Mouse (Mus musculus): ENCODE results near the gene Hspb6. TPM values are rescaled to one million over a fixed set of nuclear protein-coding genes. Genes with fewer than 3 reads are reported as not detected.

Hspb6 gene
- total RNA-seq (2021), result 10 to 100 TPM; 25.5 to 68.9 TPM
- long read RNA-seq, experiment 1, transcript Hspb6-201 (3 exons, 1,363 nt), result major isoform, 18 of 21 reads
- long read RNA-seq, experiment 1, partial matches to known transcripts, result 0 of 21 reads
- long read RNA-seq, experiment 1, other reads (novel, unspliced or antisense), result 2 of 21 reads
- long read RNA-seq, experiment 2, transcript Hspb6-201 (3 exons, 1,363 nt), result major isoform, 13 of 15 reads
- long read RNA-seq, experiment 2, partial matches to known transcripts, result 0 of 15 reads
- long read RNA-seq, experiment 2, other reads (novel, unspliced or antisense), result 1 of 15 reads

DNA sequence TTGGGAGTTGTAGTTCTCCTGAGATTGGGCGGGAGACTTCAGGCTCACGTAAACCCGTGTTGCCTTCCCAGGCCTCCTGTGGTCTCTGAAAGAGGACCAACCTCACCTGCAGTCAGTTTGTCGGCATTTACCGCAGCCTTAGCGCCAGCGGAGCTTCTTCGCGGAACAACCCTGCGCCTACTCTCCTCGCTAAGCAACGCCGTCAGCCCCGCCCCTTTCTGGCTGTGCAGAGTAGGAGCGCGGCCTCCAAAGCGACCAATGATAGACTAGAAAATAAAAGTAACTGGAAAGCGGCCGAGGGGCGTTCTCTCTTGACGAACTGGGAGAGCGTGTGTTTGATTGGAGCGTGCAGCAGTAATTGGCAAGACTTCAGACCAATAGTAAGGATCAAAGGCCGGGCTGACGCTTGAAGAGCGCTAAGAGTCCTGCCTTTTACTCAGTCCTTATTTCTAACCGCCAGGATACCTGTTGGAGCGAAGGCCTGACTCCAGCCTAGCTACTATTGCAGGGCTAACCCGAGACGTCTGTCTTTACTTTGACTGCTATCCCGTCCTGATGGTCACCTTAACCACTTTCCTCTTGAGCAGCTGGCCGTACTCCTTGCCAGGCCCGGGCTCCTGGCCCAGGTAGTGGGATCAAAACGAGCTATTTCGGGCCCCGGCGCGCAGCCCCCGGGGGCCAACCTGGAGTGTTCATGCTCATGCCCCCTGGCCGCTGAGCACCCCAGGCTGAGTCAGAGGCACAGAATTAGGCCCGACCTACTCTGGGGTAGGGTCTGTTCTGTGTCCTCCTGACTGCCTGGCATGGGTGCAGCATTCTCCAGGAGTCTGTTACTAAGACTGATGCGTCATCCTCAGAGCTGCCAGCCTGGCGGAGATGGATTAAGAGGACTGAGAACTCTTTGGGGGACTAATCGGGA, at the start of gene Hspb6, which contains the start of gene Proser3:
Hspb6 (plus strand) TSS at position 77 of the 919 bp plus-strand sequence.
Proser3 (minus strand) TSS at position 198 of the 919 bp plus-strand sequence.
- DNase-seq, result peak; percentile 97

- no peak for DNase-seq
These were observed 43.9 kb upstream of the Hspb6 start for GRCm38 (mm10) chr7:30508061-30508460.

DNA sequence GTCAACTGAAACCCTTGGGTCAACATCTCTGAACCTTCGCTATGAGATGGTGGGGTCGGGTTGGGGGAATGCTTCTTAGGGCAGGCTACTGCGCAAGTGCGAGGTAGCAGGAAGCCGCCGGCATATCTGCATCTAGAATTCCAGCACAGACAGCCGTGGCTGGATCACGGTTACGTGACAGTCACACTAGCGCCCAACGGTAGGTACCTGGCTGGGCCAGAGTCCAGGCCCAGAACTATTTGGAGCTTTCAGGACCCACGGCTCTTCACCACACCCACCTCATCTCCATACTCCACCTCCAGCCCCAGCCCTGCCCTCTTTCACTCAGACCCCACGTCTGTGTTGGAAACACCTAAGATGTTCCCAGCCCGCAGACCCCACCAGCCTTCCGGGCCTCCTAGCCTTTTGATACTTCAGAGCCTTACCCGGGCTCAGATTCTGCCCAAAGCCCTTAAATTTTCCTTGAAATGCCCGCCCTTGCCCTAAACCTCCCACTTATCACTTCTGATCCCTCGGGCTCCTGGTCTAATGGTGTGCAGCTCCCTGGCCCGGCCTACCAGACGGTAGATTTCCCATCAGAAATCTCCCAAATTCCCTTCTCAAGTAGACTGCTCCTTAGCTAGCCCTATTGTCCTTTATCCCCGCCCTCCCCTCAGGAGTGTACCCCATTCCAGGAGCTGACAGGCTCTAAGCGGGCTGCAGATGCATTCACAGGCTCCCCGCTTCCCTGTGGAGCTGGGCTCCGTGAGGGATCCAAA, 36.8 kb upstream of the Hspb6 start:
- no peak for DNase-seq

- DNase-seq, result no peak
These were observed 33.7 kb upstream of the Hspb6 start for GRCm38 (mm10) chr7:30518325-30518724.

DNA sequence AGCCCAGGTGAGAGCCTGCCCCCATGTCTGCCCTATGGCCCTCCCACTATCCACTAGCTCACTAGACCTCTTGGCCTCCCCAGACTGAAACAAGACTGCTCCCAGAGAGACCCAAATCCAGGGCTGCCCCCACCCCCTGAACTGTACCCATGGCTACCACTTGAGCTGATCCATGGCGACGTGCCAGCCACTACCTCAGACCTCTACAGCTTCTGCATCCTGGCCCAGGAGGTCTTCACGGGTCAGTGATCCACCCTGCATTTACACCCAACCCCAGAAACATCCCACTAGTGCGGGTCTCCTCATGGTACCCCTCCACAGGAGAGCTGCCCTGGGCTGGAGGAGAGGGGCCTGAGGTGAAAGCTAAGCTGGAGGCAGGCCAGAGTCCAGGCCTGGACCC, 31.6 kb upstream of the Hspb6 start:
- no peak for DNase-seq

DNA sequence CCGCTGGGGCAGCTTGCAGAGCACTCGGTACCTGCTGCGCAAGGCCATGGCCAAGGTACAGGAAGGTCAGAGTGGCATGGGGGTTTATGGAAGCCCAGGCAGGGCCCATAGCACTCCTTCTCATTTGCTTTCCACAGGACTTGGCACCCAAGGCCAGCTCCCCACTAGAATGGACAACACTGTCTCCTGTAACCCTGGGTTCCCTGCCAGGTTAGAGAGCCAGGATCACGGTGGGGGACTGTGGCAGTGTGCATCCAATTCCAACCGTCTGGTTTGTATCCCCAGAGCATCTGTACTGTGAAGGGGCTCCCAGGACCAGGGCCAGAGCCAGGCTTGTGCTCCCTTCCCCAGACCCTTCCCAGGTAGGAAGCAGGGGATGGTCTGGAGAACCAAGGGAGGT, 31.1 kb upstream of the Hspb6 start:
- no peak for DNase-seq

DNA sequence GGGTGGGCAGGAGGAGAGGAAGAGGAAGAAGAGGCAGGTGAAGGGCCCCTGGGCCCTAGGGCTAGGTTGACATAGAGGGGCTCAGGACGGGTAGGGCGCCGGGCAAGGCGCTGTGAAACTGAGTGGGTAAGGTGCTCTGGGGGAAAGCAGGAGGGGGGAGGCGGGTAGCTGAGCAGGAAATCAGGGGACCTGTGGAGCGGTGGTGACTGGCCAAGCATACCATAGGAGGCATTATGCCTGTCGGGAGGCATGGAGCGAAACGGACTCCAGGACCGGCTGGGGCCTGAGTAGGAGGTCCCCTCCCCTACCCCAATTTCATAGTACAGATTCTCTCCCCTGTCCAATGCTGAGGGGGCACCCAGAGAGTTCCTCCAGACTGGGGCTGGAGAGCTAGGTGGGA, 29.1 kb upstream of the Hspb6 start:
- no peak for DNase-seq

DNA sequence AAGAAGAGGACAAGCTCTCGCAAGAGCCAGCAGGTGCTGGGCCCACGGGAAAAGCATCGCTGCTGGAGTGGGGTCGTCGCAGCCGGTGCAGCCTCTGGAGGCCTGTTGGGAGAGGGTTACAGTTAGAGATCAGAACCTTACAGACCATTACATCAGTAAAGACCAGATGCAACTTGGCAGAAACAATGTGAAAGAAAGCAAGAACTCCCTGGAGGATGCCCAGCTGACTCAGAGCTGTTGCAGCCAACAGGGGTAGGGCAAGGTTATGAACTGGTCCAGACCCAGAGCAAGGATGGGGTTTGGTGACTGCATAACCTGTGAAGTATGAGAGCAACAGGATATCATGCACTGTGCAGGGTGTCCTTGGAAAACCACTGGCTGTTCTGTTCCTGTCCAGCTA, 27.5 kb upstream of the Hspb6 start:
- DNase-seq, result no peak

- DNase-seq, result no peak
These were observed 26.0 kb upstream of the Hspb6 start for GRCm38 (mm10) chr7:30525954-30526353.

- no peak for DNase-seq
These were observed 25.6 kb upstream of the Hspb6 start for GRCm38 (mm10) chr7:30526399-30526798.

DNA sequence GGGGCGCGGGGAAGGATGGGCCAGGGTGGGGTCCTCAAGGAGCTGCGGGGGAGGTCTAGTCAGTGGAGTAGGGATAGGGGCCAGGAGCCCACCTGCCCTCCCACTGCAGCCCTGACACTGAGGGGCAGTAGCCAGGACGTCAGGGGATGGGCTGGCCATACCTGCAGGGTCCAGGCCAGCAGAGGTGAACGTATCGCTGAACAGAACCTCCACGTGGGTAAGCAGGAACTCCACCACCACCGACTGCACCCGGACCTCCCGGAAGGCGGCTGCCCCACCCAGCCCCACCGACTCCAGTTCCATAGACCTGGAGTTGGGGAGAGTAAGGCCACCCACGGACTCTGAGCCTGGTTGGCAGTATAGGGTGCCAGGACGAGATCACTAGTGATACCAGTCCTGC, 25.0 kb upstream of the Hspb6 start:
- DNase-seq, result no peak

- no peak for DNase-seq
These were observed 20.6 kb upstream of the Hspb6 start for GRCm38 (mm10) chr7:30531291-30531815.

DNA sequence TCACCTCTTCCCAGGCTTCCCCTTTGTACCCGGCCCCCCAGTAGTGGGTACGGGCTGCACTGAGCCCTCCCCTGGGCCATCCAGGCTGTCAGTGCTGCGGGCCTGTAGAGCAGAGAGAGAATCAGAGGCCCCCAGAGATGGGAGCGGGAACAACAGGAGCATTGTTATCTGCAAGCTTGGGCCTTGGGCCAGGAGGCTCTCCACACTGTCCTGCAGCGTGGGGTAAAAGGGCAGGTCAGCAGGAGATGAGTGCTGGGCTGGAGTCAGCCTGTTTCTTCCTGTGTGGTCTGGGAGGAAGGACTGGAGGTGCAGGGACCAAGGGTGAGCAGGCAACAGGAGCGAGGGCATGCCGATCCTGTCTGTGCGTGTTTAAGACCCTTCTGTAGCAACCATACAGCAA, 19.0 kb upstream of the Hspb6 start:
- DNase-seq, result peak; percentile 52

- DNase-seq, result no peak
These were observed 17.9 kb upstream of the Hspb6 start for GRCm38 (mm10) chr7:30533941-30534632.

- peak; percentile 97 for DNase-seq
These were observed 17.1 kb upstream of the Hspb6 start, which contains the start of gene Arhgap33 for GRCm38 (mm10) chr7:30534633-30535577. Gene Arhgap33 (minus strand): TSS chr7:30535060.

GRCm38 (mm10) chr7:30540572-30540971, 11.4 kb upstream of the Hspb6 start:
- no peak for DNase-seq

GRCm38 (mm10) chr7:30544327-30544726, 7.7 kb upstream of the Hspb6 start:
- no peak for DNase-seq

- no peak for DNase-seq
These were observed 2.1 kb upstream of the Hspb6 start for GRCm38 (mm10) chr7:30549880-30550279.

DNA sequence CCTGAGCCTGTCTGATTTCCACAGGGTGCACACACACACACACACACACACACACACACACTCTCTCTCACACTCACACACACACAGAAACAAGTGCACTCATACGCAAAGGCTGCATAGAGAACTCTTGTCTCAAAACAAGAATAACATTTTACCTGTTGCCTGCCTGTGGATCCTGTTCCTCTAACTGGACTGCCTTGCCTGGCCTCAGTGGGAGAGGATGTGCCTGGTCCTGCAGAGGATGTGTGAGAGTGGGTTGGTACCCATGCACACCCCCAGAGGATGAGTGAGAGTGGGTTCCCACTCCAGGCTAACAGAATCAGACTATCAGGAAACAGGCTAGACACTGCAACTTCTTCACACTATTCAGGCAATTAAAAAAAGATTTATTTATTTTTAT, 1.4 kb upstream of the Hspb6 start:
- DNase-seq, result no peak

DNA sequence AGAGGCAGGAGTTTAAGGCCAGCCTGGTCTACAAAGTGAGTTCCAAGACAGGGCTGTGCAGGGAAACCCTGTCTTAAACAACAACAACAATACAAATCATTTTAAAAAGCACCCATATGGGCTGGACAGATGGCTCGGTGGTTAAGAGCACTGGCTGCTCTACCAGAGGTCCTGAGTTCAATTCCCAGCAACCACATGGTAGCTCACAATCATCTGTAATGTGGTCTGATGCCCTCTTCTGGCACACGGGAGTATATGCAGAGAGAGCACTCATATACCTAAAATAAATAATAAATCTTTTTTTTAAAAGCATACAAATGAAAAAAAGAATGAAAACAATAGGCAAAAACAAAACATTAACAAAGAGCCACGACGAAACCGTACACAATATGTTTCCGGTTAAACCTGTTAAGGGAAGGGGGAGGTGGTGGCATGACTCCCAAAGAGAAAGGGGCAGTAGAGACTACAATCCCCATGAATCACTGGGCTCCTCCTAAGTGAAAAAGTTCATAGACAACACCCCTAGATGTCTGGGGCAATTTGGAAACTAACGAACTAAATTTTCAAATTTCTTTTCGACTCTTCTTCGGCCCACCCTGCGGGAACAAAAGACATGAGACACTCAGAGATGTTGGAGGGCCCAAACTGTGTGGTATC, 405 bp upstream of the Hspb6 start:
- DNase-seq, result no peak

Data from adrenal gland, postnatal 10 days (tissue).